ENCODE assay signal across 15 mouse cellular contexts in genomic region chr7:136487556-136487955, GRCm38 (mm10).
"Had no signal": no experiment of that assay in that cellular context is flagged by ENCODE, and none has a peak within 500 bp of the region (broad histone marks: within the 10 kb centered on the region; RNA-seq: fewer than 3 reads in every experiment).

No protein-coding gene starts in this region.

- H3K9me3 ChIP-seq: liver, embryonic 13.5 days; lung, embryonic 15.5 days; megakaryocyte, embryonic 14.5 days; midbrain, embryonic 15.5 days; stomach, embryonic 15.5 days had no signal

- H3K4me1 ChIP-seq: liver, embryonic 13.5 days; megakaryocyte, embryonic 14.5 days; stomach, embryonic 15.5 days had no signal

- H3K36me3 ChIP-seq: liver, embryonic 13.5 days; lung, embryonic 15.5 days; midbrain, embryonic 15.5 days; stomach, embryonic 15.5 days had no signal

- H3K9ac ChIP-seq: liver, embryonic 13.5 days; liver, postnatal 0 days; lung, embryonic 15.5 days; midbrain, embryonic 15.5 days; stomach, embryonic 15.5 days had no signal

- H3K4me2 ChIP-seq: liver, embryonic 13.5 days; lung, embryonic 15.5 days; midbrain, embryonic 15.5 days; stomach, embryonic 15.5 days had no signal

- H3K27ac ChIP-seq: layer of hippocampus, adult 2 months; liver, embryonic 13.5 days; lung, embryonic 15.5 days; macrophage; stomach, embryonic 15.5 days had no signal

- H3K4me3 ChIP-seq: layer of hippocampus, adult 2 months; liver, embryonic 13.5 days; lung, embryonic 15.5 days; megakaryocyte, embryonic 14.5 days; midbrain, embryonic 15.5 days; stomach, embryonic 15.5 days had no signal

- ATAC-seq: liver, postnatal 0 days; midbrain, embryonic 15.5 days had no signal

- DNase-seq: kidney, adult 18-20 months; kidney, postnatal 10 days; kidney, postnatal 4 days; liver; liver, embryonic 13.5 days; liver, postnatal 0 days; lung, postnatal 14 days; thymus, adult 2 months; thymus, postnatal 25 days had no signal
